Mouse (Mus musculus): ENCODE data around the gene Nos1.

GRCm38 (mm10) chr5:117864588-117865300 is 83.9 kb downstream of the Nos1 start:
- TF ChIP-seq TAL1 (IDR thresholded peaks at IDR 0.05; ENCODE audit: low read length), result no peak
- no peak for TF ChIP-seq GATA1 (IDR thresholded peaks at IDR 0.05; ENCODE audit: low read length)

Data from erythroblast, embryonic 14.5 days (primary cell).